Mouse (Mus musculus): Measurements from ENCODE around the gene Olfr803. TPM values are rescaled to one million over a fixed set of nuclear protein-coding genes. Genes with fewer than 3 reads are reported as not detected.

The Olfr803 gene
- total RNA-seq (2021), result not detected
- long read RNA-seq, experiment 1, result 0 reads
- long read RNA-seq, experiment 2, result 0 reads

DNA sequence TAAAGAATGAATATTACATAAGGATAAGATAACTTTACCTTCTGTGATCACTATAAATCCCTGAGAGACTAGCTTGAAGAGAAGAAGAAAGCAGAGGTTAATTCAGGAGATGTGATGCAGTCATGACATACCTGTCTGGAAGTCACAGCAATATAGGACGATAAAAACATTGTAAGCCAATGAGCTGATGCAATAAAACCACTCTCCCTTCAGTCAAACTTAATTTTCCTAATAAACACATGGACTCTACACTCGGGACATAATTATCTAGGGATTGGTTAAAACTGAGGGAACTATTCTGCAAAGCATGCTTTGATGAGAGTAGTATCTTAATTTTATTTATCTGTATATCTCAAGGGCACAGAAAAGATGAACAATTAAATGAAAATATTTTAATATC is at the start of gene Olfr803:
TSS of gene Olfr803 (minus strand) at position 101 of the 400 bp plus-strand sequence.
- DNase-seq (ENCODE audit: low spot score), result no peak

DNA sequence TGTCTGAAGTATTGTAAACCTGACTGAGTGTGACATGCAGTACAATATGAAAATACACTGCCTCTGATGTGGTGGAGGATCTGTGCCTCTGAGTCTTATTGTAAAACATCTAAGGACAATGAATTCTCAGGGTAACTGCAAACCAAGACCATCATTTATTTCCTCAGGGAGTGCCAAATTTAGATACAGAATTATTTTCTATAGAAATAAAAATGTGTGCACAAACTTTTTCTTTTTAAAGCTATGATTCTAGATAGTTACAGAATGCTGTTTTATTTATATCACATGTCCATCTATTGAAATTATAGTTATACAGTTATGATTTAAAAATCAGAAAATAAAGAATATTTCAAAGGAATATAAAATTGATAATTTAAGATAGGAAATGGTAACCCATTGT is 47.7 kb upstream of the Olfr803 start, which contains the start of gene Olfr806:
TSS of gene Olfr806 (minus strand) at position 101 of the 400 bp plus-strand sequence.
- no peak for DNase-seq (ENCODE audit: low spot score)

DNA sequence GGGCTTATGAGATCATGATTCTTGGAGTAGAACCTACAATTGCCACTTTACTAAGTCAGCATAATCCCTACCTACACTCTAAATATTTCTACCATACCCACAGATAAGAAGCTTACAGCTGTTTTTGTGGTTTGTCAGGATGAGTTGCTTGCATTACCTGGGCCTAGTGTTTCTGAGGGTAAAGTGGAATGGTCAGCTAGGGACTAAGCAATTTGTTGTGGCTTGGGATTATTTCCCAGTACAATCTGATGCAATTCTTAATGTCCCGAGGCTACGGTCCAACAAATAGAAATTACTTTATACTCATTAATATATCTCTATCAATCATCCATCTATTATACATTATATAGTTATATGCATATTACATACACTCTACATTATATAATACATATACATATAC is 35.2 kb upstream of the Olfr803 start, which contains the start of gene Olfr805:
TSS of gene Olfr805 (minus strand) at position 101 of the 400 bp plus-strand sequence.
- DNase-seq (ENCODE audit: low spot score), result no peak

DNA sequence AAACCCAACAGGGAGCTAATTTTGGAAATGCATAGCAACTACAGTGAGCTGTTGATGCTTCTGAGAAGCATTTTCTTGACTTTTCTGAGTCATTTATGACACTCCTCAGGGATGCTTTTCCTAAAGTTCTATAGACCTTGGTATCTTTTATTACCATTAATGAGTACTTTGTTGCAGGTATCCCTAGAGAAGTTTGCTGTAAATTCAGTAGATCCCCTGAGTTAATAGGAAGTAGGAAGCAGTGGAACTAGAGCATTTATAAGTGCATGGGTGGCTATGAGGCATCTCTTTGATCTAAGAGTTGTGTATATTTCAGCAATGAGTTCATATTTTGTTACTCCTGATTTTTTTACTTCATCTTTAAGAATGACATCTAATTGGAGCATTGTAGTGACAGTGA is 8.8 kb upstream of the Olfr803 start, which contains the start of gene Olfr804:
TSS of gene Olfr804 (plus strand) at position 301 of the 400 bp plus-strand sequence.
- DNase-seq (ENCODE audit: low spot score), result no peak

DNA sequence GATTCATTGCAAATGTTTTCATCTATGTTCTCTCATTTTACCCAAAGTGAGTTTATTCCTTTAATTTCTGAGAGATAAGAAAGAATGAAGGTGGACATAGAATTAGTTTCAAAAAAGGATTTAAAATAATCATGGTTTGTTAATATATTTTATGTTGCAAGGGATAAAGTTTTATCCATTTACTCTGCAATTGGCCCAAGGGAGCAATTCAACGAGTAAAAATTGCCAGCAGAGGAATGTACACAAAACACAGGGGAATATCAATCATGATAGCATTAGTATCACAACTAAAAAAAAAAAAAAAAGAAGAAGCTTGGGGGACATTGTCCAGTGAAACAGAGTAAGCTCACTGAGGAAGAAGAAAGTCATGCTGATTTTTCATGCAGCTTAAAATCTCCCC is 6.0 kb downstream of the Olfr803 start, which contains the start of gene Olfr802:
TSS of gene Olfr802 (minus strand) at position 101 of the 400 bp plus-strand sequence.
- no peak for DNase-seq (ENCODE audit: low spot score)

DNA sequence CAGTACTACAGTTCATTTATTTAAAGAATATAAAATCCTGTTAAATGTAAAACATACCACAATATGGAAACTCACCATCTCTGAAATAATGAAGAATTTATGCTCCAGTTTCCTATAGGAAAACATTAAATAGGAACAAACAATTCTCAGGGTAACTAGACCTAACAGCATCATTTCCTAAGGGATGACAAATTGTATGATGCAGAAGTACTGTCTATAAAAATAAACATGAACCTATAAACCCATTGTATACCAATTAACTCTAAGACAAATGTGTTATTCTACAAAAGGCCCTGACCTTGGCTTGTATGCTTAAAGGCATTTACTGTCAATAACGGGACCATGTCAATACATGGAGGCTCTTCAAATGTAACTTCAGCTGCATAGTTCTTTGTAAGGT is 20.3 kb downstream of the Olfr803 start, which contains the start of gene Olfr801:
TSS of gene Olfr801 (minus strand) at position 101 of the 400 bp plus-strand sequence.
- no peak for DNase-seq (ENCODE audit: low spot score)

DNA sequence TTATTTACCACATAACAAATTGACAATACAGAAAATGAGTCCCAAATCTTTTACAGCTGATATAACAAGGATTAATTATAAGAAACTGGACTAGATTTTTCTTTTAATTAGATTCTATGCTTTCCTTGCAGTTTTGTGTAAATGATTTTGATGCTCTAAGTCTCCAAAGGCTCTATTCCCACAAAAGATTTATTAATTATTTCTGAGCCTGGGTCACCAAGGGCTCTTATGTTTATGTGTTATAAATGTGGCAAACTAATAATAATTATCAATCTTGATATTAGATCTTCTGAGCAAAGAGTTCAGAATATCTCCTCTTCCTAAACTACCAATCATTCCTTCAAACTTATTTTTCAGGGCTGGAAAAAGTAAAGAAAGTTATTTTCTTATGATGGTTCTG is 36.7 kb downstream of the Olfr803 start, which contains the start of gene Olfr800:
TSS of gene Olfr800 (plus strand) at position 301 of the 400 bp plus-strand sequence.
- no peak for DNase-seq (ENCODE audit: low spot score)

DNA sequence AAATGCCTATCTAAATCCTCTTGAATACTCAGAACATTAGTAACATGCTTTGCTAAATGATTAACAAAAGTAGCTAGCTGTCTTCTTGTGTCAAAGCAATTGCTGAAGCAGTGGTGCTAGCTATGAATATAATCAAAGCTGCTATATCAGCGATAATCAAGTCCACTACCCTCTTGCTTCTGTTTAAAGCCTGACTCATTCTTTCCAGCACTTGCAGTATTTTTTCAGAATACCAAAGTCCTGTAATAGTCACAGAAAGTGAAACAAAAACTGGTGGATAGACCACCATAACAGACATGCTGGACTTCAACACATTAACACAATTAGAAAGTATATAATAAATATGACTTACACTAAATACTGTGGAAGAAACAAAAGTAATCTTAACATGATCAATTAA is 42.3 kb downstream of the Olfr803 start:
- DNase-seq (ENCODE audit: low spot score), result no peak

Small RNA genes within 50 kb of the gene (microRNA-seq; reads per million reads assigned to microRNA genes)
- gene Gm24485, result not detected

Other genes with a start within 250 kb of the Olfr803 start
- gene Olfr787, start 232.4 kb downstream of the Olfr803 start, total RNA-seq (2021), result not detected
- gene Olfr788, start 223.3 kb downstream of the Olfr803 start, total RNA-seq (2021), result not detected
- gene Olfr789, start 209.5 kb downstream of the Olfr803 start, total RNA-seq (2021), result not detected
- not detected for gene Olfr790, start 195.8 kb downstream of the Olfr803 start, total RNA-seq (2021)
- not detected for gene Olfr791, start 172.5 kb downstream of the Olfr803 start, total RNA-seq (2021)
- not detected for gene Olfr792, start 155.1 kb downstream of the Olfr803 start, total RNA-seq (2021)
- not detected for gene Olfr794, start 126.6 kb downstream of the Olfr803 start, total RNA-seq (2021)
- gene Olfr796, start 81.7 kb downstream of the Olfr803 start, total RNA-seq (2021), result not detected
- gene Olfr798, start 66.4 kb downstream of the Olfr803 start, total RNA-seq (2021), result not detected
- gene Olfr799, start 56.8 kb downstream of the Olfr803 start, total RNA-seq (2021), result not detected
- gene Olfr800, start 36.6 kb downstream of the Olfr803 start, total RNA-seq (2021), result not detected
- not detected for gene Olfr801, start 20.4 kb downstream of the Olfr803 start, total RNA-seq (2021)
- gene Olfr802, start 6.1 kb downstream of the Olfr803 start, total RNA-seq (2021), result not detected
- not detected for gene Olfr804, start 8.9 kb upstream of the Olfr803 start, total RNA-seq (2021)
- gene Olfr805, start 35.1 kb upstream of the Olfr803 start, total RNA-seq (2021), result not detected
- gene Olfr806, start 47.6 kb upstream of the Olfr803 start, total RNA-seq (2021), result not detected
- not detected for gene Olfr807, start 63.5 kb upstream of the Olfr803 start, total RNA-seq (2021)
- gene Olfr808, start 71.2 kb upstream of the Olfr803 start, total RNA-seq (2021), result not detected
- not detected for gene Olfr809, start 80.4 kb upstream of the Olfr803 start, total RNA-seq (2021)
- not detected for gene Olfr810, start 100.6 kb upstream of the Olfr803 start, total RNA-seq (2021)
- gene Olfr811, start 110.1 kb upstream of the Olfr803 start, total RNA-seq (2021), result not detected
- not detected for gene Olfr812, start 151.8 kb upstream of the Olfr803 start, total RNA-seq (2021)
- not detected for gene Olfr813, start 161.1 kb upstream of the Olfr803 start, total RNA-seq (2021)
- gene Olfr814, start 185.6 kb upstream of the Olfr803 start, total RNA-seq (2021), result not detected
- gene Olfr815, start 211.6 kb upstream of the Olfr803 start, total RNA-seq (2021), result not detected
- not detected for gene Olfr816, start 221.3 kb upstream of the Olfr803 start, total RNA-seq (2021)